Mouse (Mus musculus) layer of hippocampus, postnatal 25 days (tissue): Measurements from ENCODE around the gene Catsper2. TPM values are rescaled to one million over a fixed set of nuclear protein-coding genes. Genes with fewer than 3 reads are reported as not detected.
"Not testable (repeated sequence)": the region's sequence is repeated elsewhere in the genome, so short reads cannot be mapped to it uniquely, and the experiment has no call there.

Experiments
- DNase-seq, 2 experiments: peaks; one replicate each; pipeline ENCODE4 v3.0.0; 2022; ENCODE audit warnings: mixed read lengths in 2 of 2, low spot score in 1 of 2; ENCODE audit errors: extremely low spot score in 1 of 2
- total RNA-seq, 2 experiments: library from RNA; stranded (reverse); gene quantifications; 2 replicates each; pipeline ENCODE4 v1.2.3; 2021

Gene Catsper2
- total RNA-seq, 2 experiments from 2014 or later = 3.4 to 5.9 TPM

DNA sequence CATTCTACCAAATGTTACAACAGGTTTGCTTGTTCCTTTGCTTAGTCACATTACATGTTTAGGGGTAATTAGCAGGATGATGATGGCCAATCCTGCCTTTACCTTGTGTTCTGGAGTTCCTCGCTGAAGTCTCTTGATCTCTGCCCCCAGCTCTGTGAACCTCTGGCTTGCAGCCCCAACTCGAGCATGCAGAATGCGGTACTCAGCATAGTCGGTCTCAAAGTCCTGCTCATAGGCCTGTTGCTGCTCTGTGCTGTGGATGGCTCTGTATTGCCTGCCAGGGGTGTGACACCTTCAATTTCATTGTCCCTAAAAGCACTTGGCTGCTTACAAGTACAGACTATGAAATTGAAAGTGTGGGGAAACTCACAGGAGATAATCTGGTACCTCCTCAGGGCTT, 26.2 kb upstream of the Catsper2 start:
- no peak for DNase-seq

GRCm38 (mm10) chr2:121434854-121435253, 21.3 kb upstream of the Catsper2 start:
- no peak for DNase-seq

- DNase-seq = no peak
These were observed 12.3 kb upstream of the Catsper2 start for GRCm38 (mm10) chr2:121425890-121426289.

GRCm38 (mm10) chr2:121423166-121423565, 9.6 kb upstream of the Catsper2 start:
- no peak for DNase-seq

GRCm38 (mm10) chr2:121418476-121418875, 4.9 kb upstream of the Catsper2 start:
- DNase-seq = no peak

DNA sequence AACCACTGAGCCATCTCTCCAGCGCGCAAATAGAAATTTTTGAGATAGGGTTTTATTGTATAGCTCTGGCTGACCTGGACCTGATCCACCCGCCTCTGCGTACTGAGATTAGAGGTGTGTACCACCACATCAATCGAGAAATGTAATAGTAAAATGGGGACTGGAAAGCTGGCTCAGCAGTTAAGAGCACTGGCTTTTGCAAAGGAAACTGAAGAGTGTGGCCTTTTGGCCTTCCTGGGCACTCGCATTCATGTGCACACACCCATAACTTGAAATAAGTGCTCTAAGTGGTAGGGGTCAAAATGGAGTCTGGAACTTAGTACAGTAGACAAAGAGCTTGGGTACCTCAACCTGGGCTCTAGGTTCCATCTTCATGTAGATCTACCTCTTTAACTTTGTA, 2.8 kb upstream of the Catsper2 start:
- no peak for DNase-seq

GRCm38 (mm10) chr2:121415591-121415990, 2.0 kb upstream of the Catsper2 start:
- DNase-seq = no peak

- DNase-seq = no peak
These were observed 1.5 kb upstream of the Catsper2 start for GRCm38 (mm10) chr2:121415103-121415502.

GRCm38 (mm10) chr2:121414139-121414685, 620 bp upstream of the Catsper2 start:
- no peak for DNase-seq

GRCm38 (mm10) chr2:121412843-121413386, 677 bp downstream of the Catsper2 start:
- DNase-seq = no peak

DNA sequence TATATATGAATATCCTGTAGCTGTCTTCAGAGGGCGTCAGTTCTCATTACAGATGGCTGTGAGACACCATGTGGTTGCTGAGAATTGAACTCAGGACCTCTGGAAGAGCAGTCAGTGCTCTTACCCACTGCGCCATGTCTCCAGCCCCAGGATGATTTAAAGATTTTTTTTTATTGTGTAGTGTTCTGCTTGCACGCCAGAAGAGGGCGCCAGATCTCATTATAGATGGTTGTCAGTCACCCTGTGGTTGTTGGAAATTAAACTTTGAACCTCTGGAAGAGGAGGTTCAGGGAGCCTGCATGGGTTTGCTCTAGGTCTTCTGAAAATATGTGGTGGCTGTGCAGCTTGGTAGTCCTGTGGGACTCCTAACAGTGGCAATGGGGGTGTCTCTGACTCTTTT, 5.4 kb downstream of the Catsper2 start:
- DNase-seq = peak in 1 of 2 experiments; percentile 21

GRCm38 (mm10) chr2:121403296-121403695, 10.3 kb downstream of the Catsper2 start:
- DNase-seq = no peak

DNA sequence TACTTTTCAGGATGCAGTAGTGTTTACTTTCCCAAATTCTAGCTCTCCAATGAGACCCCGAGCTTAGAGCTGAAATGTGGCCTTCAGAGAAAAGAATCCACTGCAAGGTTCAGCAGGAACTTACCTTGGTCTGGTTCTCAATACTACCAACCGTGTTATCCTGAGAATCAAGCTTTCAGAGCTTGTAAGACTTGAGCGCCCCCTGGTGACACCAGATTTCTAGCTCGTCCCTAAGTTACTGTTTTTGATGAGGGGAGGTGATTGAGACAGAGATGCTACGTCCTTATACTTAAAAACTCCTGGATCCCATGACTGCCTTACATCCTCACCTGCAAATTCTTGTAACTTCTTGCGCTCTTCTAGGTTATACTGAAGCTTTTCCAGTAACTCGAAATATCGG, 17.0 kb downstream of the Catsper2 start:
- peak; percentile 65 to 99 for DNase-seq

DNA sequence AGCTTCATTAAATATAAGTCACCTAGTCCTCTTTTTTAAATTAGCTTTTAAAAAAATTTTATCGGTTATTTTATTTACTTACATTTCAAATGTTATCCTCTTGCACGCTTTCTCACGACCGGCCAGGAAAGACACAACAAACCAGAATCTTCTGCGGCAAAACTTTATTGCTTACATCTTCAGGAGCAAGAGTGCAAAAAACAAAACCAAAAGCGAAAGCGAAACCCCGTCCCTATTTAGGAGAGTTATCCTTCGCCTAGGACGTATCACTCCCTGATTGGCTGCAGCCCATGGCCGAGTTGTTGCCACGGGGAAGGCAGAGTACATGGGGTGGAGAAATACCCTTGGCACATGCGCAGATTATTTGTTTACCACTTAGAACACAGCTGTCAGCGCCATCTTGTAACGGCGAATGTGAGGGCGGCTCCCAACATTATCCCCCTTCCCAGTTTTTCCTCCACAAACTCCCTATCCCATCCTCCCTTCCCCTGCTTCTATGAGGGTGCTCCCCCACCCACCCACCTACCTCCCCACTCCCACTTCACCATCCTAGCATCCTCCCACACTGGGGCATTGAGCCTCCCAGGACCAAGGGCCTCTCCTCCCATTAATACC, 26.5 kb downstream of the Catsper2 start, which contains the start of gene Strc:
Gene Strc (minus strand): TSS at position 208 of the 615 bp plus-strand sequence.
- DNase-seq = not testable (repeated sequence)

- DNase-seq = no peak
These were observed 38.8 kb downstream of the Catsper2 start for GRCm38 (mm10) chr2:121374766-121375165.

DNA sequence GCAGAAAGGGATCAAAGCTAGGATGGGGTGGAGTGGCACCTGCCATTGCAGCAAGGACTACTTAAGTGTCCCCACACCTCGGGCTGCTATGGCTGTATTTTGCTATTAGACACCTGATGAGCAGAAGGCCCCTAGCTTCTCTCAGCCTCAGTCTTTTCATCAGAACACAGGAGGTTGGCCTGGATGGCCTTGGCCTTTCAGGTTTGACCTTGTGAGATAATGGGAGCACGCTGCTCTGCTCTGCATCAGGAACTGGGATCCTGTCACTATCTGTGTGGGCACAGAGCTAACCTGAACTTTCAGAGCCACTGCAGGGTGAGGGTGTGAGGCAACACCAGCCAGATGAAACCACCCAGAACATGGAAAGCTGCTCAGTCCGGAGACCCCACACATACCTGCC, 41.3 kb downstream of the Catsper2 start:
- DNase-seq = no peak

- no peak for DNase-seq
These were observed 42.7 kb downstream of the Catsper2 start for GRCm38 (mm10) chr2:121370921-121371320.

DNA sequence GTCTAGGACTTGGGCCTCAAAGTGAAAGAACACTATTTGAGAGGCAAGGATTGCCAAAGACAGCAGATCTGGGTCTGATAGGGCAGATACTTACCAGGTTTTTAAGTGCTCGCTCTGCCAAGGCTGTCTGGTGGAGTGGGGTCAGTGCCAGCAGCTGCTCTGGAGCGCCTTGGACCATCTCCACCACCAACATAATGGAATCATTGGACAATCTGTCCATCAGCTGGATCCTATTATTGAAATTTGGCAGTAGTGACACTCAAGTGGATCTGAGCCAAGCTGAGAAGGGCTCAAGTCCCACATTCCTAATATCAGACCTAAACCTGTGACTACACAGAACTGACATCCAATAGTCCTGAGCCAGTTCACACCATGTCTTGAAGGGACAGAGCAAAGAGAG, 44.8 kb downstream of the Catsper2 start:
- DNase-seq = no peak

DNA sequence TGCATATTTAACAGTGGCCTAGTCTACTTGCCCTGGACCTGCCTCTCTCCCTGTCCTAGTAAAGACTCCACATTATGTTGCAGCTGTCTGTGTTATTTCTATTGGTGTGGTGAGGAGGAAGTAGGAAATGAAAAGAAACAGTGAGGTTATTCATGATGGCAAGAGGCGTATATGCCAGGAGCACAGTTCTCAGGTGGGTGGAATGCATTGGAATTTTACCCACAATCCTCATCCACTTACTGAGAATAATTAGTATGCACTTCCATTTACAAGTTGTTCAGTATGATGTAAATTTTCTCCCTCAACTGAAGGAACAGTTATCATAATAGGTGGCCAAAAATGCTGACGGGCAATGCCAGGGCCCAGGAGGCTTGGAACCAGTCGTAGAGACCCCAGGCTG, 49.9 kb downstream of the Catsper2 start:
- no peak for DNase-seq

DNA sequence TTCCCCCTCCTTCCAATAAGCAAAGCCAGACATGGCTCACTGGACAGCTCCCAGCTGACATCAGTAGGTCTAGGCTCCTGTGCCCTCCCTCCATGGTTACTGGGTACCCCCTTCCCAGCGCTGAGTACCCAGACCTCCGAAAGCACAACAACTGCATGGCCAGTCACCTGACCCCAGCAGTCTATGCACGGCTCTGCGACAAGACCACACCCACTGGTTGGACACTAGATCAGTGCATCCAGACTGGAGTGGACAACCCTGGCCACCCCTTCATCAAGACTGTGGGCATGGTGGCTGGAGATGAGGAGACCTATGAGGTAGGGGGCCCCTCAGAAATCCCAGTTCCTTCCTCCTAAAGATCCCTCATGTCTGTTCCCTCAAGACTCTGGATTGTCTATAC, 54.1 kb downstream of the Catsper2 start:
- no peak for DNase-seq

GRCm38 (mm10) chr2:121358381-121358780, 55.2 kb downstream of the Catsper2 start:
- DNase-seq = peak; percentile 74 to 78

GRCm38 (mm10) chr2:121357961-121358360, 55.6 kb downstream of the Catsper2 start:
- DNase-seq = no peak
